Mouse (Mus musculus) embryonic facial prominence, embryonic 13.5 days (tissue): Measurements from ENCODE around the gene Neurog2. TPM values are rescaled to one million over a fixed set of nuclear protein-coding genes. Genes with fewer than 3 reads are reported as not detected.

Experiments
- ATAC-seq: fragments of 200-750 bp; cut with Nextera tagmentation; 2 replicates; pipeline ENCODE4 v1.8.0; 2017; ENCODE audit warnings: low read depth; ENCODE audit not compliant: insufficient number of reproducible peaks, insufficient read depth, low FRiP score, low TSS enrichment
- H3K27ac ChIP-seq: fragments of 300-500 bp; sonication (generic); 2 replicates; pipeline ENCODE4 v1.5.1; 2015; ENCODE audit warnings: moderate library complexity, mild to moderate bottlenecking, inconsistent platforms
- H3K27me3 ChIP-seq: fragments of 300-500 bp; sonication (generic); 2 replicates; pipeline ENCODE4 v1.6.1; 2015; ENCODE audit warnings: mild to moderate bottlenecking, inconsistent platforms
- H3K36me3 ChIP-seq: fragments of 300-500 bp; sonication (generic); 2 replicates; pipeline ENCODE4 v1.6.1; 2015; ENCODE audit warnings: mild to moderate bottlenecking, inconsistent platforms
- H3K4me1 ChIP-seq: fragments of 300-500 bp; sonication (generic); 2 replicates; pipeline ENCODE4 v1.6.1; 2015; ENCODE audit warnings: inconsistent platforms
- H3K4me2 ChIP-seq: fragments of 300-500 bp; sonication (generic); 2 replicates; pipeline ENCODE4 v1.6.1; 2015; ENCODE audit warnings: moderate library complexity, mild to moderate bottlenecking, inconsistent platforms
- H3K4me3 ChIP-seq: fragments of 300-500 bp; sonication (generic); 2 replicates; pipeline ENCODE4 v1.5.1; 2015; ENCODE audit warnings: mild to moderate bottlenecking, inconsistent platforms
- H3K9ac ChIP-seq: fragments of 300-500 bp; sonication (generic); 2 replicates; pipeline ENCODE4 v1.6.1; 2015; ENCODE audit warnings: mild to moderate bottlenecking, inconsistent platforms
- H3K9me3 ChIP-seq: fragments of 300-500 bp; sonication (generic); 2 replicates; pipeline ENCODE4 v1.6.1; 2016; ENCODE audit warnings: inconsistent platforms
- WGBS: fragments of 180-500 bp; shearing (Covaris S2); methylation state at CpG from one replicate; pipeline ENCODE4 v1.1.7; 2015; ENCODE audit warnings: mixed read lengths; 5-methylcytosine and 5-hydroxymethylcytosine counted together
- polyA plus RNA-seq: library from polyadenylated mRNA; unstranded; fragments of >200 nt; fragmentation: Nextera tagmentation; extraction: Ambion mirVana; gene quantifications from 2 replicates; pipeline ENCODE4 v1.2.1, GENCODE M21; 2015

The Neurog2 gene
- 0.26 and 0.32 TPM in 2 replicates for polyA plus RNA-seq

GRCm38 (mm10) chr3:127633080-127634032, at the start of gene Neurog2:
TSS of gene Neurog2 (plus strand) at chr3:127633135.
- Histone ChIP-seq H3K9me3 (no peaks in the 10 kb centered on the region), H3K27ac (no peak within 1 kb of the TSS), H3K36me3 (no peaks in the 10 kb centered on the region), H3K27me3 (peaks cover 94% of the 10 kb centered on the region), H3K4me3 (peak within 1 kb of the TSS; percentile 45), H3K9ac (peak within 1 kb of the TSS; percentile 46; the same call in 1 of the 2 replicates), H3K4me1 (peaks cover 30% of the 10 kb centered on the region), H3K4me2 (peak within 1 kb of the TSS; percentile 75)
- peak; percentile 20; the same call in 1 of the 2 replicates for ATAC-seq
- under 1% methylated on average over 91 of the region's 92 CpGs for WGBS

GRCm38 (mm10) chr3:127597136-127597535, 35.8 kb upstream of the Neurog2 start:
- H3K4me3 ChIP-seq, result no peak overlapping the region
- H3K27ac ChIP-seq, result no peak overlapping the region
- peaks cover 33% of the 10 kb centered on the region for H3K36me3 ChIP-seq
- WGBS, result 85% methylated on average over 1 of the region's 1 CpGs
- ATAC-seq, result no peak
- H3K4me1 ChIP-seq, result no peaks in the 10 kb centered on the region
- H3K9ac ChIP-seq, result no peak overlapping the region
- H3K9me3 ChIP-seq, result no peaks in the 10 kb centered on the region
- H3K4me2 ChIP-seq, result no peak overlapping the region
- no peaks in the 10 kb centered on the region for H3K27me3 ChIP-seq

GRCm38 (mm10) chr3:127608109-127608508, 24.8 kb upstream of the Neurog2 start:
- Histone ChIP-seq H3K4me3 (no peak overlapping the region), H3K9me3 (no peaks in the 10 kb centered on the region), H3K4me2 (no peak overlapping the region), H3K36me3 (peaks cover 46% of the 10 kb centered on the region), H3K27ac (no peak overlapping the region), H3K27me3 (no peaks in the 10 kb centered on the region), H3K9ac (no peak overlapping the region), H3K4me1 (no peaks in the 10 kb centered on the region)
- 95% methylated on average over 2 of the region's 2 CpGs for WGBS
- ATAC-seq, result no peak

- Histone ChIP-seq H3K36me3 (no peaks in the 10 kb centered on the region), H3K4me1 (peaks cover 24% of the 10 kb centered on the region), H3K4me2 (peak overlapping the region; percentile 70), H3K9ac (no peak overlapping the region), H3K27ac (no peak overlapping the region), H3K4me3 (peak overlapping the region; percentile 41), H3K27me3 (peaks cover 72% of the 10 kb centered on the region), H3K9me3 (no peaks in the 10 kb centered on the region)
- WGBS, result under 1% methylated on average over 36 of the region's 36 CpGs
- no peak for ATAC-seq
These were observed 7.6 kb upstream of the Neurog2 start for GRCm38 (mm10) chr3:127625296-127625695.

GRCm38 (mm10) chr3:127625701-127626399, 7.1 kb upstream of the Neurog2 start:
- H3K27me3 ChIP-seq, result peaks cover 77% of the 10 kb centered on the region
- H3K9ac ChIP-seq, result no peak overlapping the region
- no peak overlapping the region for H3K27ac ChIP-seq
- peak overlapping the region; percentile 41 for H3K4me3 ChIP-seq
- H3K9me3 ChIP-seq, result no peaks in the 10 kb centered on the region
- no peak for ATAC-seq
- WGBS, result under 1% methylated on average over 28 of the region's 28 CpGs
- no peaks in the 10 kb centered on the region for H3K36me3 ChIP-seq
- peaks cover 24% of the 10 kb centered on the region for H3K4me1 ChIP-seq
- peak overlapping the region; percentile 70 for H3K4me2 ChIP-seq

GRCm38 (mm10) chr3:127626524-127626923, 6.4 kb upstream of the Neurog2 start:
- no peak overlapping the region for H3K4me3 ChIP-seq
- peaks cover 24% of the 10 kb centered on the region for H3K4me1 ChIP-seq
- no peak overlapping the region for H3K4me2 ChIP-seq
- H3K36me3 ChIP-seq, result no peaks in the 10 kb centered on the region
- no peak for ATAC-seq
- H3K27ac ChIP-seq, result no peak overlapping the region
- H3K9ac ChIP-seq, result no peak overlapping the region
- WGBS, result 8% methylated on average over 3 of the region's 3 CpGs
- peaks cover 84% of the 10 kb centered on the region for H3K27me3 ChIP-seq
- H3K9me3 ChIP-seq, result no peaks in the 10 kb centered on the region

GRCm38 (mm10) chr3:127627151-127627955, 5.6 kb upstream of the Neurog2 start:
- ATAC-seq, result no peak

GRCm38 (mm10) chr3:127627956-127628310, 5.0 kb upstream of the Neurog2 start:
- 0% methylated on average over 9 of the region's 9 CpGs for WGBS
- H3K9ac ChIP-seq, result no peak overlapping the region
- H3K9me3 ChIP-seq, result no peaks in the 10 kb centered on the region
- peak overlapping the region; percentile 11; the same call in 1 of the 2 replicates for H3K4me2 ChIP-seq
- H3K36me3 ChIP-seq, result no peaks in the 10 kb centered on the region
- ATAC-seq, result no peak
- peaks cover 95% of the 10 kb centered on the region for H3K27me3 ChIP-seq
- no peak overlapping the region for H3K4me3 ChIP-seq
- no peak overlapping the region for H3K27ac ChIP-seq
- H3K4me1 ChIP-seq, result peaks cover 31% of the 10 kb centered on the region

More at GRCm38 (mm10) chr3:127627151-127627955, 5.6 kb upstream of the Neurog2 start:
- peaks cover 26% of the 10 kb centered on the region for H3K4me1 ChIP-seq
- no peaks in the 10 kb centered on the region for H3K36me3 ChIP-seq
- 2% methylated on average over 28 of the region's 28 CpGs for WGBS
- peaks cover 92% of the 10 kb centered on the region for H3K27me3 ChIP-seq
- H3K27ac ChIP-seq, result no peak overlapping the region
- no peaks in the 10 kb centered on the region for H3K9me3 ChIP-seq
- H3K4me2 ChIP-seq, result no peak overlapping the region; the same call in 1 of the 2 replicates
- no peak overlapping the region for H3K9ac ChIP-seq
- H3K4me3 ChIP-seq, result no peak overlapping the region

- Histone ChIP-seq H3K36me3 (no peaks in the 10 kb centered on the region), H3K4me2 (peak overlapping the region; percentile 11; the same call in 1 of the 2 replicates), H3K27ac (no peak overlapping the region), H3K27me3 (peaks cover 95% of the 10 kb centered on the region), H3K4me1 (peaks cover 38% of the 10 kb centered on the region), H3K9me3 (no peaks in the 10 kb centered on the region), H3K9ac (no peak overlapping the region), H3K4me3 (no peak overlapping the region)
- ATAC-seq, result no peak
- WGBS, result under 1% methylated on average over 37 of the region's 37 CpGs
These were observed 4.4 kb upstream of the Neurog2 start for GRCm38 (mm10) chr3:127628311-127629184.

GRCm38 (mm10) chr3:127630190-127630589, 2.7 kb upstream of the Neurog2 start:
- no peak overlapping the region for H3K9ac ChIP-seq
- H3K4me2 ChIP-seq, result no peak overlapping the region
- no peak overlapping the region for H3K27ac ChIP-seq
- peaks cover 97% of the 10 kb centered on the region for H3K27me3 ChIP-seq
- H3K9me3 ChIP-seq, result no peaks in the 10 kb centered on the region
- ATAC-seq, result no peak
- H3K4me3 ChIP-seq, result no peak overlapping the region
- H3K4me1 ChIP-seq, result peaks cover 48% of the 10 kb centered on the region
- whole genome bisulfite sequencing, result 3% methylated on average over 1 of the region's 1 CpGs
- no peaks in the 10 kb centered on the region for H3K36me3 ChIP-seq
